Mouse (Mus musculus): Measurements from ENCODE around the gene Gm13289.
"Not testable (repeated sequence)": the region's sequence is repeated elsewhere in the genome, so short reads cannot be mapped to it uniquely, and the experiment has no call there.

Gene Gm13289

DNA sequence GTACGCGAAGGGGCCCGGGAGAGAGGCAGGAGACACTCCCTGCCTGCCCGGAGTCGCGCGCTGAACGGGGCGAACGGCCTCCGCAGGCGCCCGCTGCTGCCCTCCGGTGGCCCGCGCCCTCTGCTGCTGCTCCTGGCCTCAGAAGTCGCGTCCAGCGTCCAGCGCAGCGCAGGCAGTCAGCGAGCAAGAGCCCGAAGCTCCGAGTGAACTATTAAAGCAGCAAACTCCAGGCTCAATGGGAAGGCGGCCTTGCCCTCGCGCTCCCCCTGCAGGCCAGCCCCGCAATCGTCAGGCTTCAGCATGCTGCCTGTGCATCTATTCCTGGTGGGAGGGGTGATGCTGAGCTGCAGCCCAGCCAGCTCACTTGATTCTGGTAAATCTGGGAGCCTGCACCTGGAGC lies at the start of gene Gm13289:
Gene Gm13289 (plus strand): TSS at position 301 of the 400 bp plus-strand sequence.
- DNase-seq (ENCODE audit: extremely low read depth, low read depth) = not testable (repeated sequence)

DNA sequence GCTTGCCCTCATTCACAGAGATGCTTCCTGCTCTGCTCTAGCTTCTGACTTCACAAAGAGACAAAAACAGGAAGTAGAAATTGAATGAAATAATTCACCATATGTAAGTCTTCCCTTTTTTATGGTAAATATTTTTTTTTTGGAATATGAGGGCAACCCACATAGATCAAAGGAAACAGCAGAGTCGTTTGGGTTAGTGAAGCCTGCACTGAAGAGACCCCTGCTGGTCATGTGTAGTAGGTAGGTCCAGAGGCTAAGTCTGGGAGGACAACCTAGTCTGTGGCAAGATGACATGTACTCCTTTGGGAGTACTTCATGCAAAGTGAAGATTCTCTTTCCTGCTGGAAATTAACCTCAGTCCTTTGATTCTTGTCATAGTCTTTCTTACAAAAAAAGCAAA lies 49.4 kb upstream of the Gm13289 start:
- no peak for DNase-seq (ENCODE audit: extremely low read depth, low read depth)

DNA sequence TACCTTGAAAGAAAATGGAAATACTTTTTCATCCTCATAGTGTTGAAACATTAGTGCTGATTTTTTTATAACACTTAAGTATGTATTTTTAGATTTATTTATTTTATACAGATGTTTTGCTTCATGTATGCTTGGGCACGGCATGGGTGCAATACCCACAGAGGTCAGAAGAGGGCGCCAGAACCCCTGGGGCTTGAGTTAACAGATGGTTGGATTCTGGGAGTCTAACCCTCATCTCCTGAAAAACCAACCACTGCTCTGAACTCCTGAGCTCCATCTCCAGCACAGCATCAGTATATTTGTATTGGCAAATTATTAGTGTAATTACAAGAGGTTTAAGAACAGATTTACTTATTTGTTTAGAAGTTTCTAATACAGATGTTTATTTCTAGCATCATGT lies 38.2 kb upstream of the Gm13289 start:
- peak; percentile 43 for DNase-seq (ENCODE audit: extremely low read depth, low read depth)

DNA sequence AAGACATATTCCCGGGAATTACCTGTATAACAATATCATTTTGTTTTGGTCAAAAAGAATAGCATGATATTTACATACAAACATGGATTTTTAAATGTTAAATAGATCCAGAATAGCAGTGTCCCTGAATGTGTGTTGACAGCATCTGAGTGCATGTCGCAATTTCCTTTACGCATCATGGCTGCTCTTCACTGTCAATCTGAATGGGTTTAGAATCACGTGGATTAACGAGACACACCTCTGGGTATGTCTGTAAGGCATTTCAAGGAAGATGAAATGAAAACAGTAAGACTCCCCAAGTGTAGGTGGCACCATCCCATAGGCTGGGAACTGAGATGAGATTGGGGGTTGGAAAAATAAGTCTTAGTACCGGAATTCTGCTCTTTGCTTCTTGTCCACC lies 37.7 kb upstream of the Gm13289 start:
- no peak for DNase-seq (ENCODE audit: extremely low read depth, low read depth)

DNA sequence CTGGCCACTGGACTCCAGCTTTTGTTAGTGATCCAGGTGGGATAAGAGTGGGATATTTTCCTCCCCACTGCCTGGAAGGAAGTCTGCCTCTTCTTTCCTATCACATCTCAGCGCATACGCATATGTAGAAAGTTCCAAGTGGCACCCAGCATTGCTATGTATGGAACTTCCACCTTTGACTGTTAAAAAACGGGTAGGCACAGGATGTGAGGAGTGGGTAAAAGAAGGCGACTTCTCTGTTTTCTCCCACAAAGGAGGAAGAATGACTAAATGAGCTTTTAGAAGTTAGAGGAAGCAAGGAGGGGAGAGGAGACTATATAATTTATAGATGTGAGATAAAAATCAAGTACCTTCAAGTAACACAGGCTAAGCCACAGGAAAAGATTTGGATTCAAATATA lies 35.3 kb upstream of the Gm13289 start:
- DNase-seq (ENCODE audit: extremely low read depth, low read depth) = no peak

DNA sequence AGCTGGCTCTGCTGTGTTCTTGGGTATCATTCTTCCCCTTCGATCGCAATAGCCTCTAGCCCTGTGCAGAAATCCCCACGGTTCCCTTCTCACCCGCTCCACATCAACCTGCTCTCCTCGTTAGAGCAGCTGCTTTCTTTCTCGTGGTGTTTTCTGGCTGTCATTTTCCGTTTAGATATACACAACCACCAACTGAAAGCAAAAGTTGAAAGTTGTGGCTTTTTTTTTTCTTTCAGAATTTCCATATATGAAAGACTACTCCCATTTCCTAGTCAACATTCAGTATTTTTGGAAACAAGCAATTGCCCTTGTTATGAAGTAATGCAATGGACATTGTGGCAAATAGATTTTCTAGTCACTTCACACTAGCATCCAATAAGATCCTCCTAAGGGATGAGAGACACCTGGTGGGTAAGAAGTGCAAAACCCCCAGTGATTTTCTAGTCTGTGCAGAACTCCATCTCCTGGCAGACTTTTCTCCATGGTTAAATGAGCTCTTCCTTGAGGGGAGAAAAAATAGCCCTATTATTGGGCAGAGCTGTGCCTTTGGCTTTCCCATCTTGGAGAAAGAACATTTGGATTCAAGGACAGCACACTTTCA lies 33.9 kb upstream of the Gm13289 start:
- no peak for DNase-seq (ENCODE audit: extremely low read depth, low read depth)

DNA sequence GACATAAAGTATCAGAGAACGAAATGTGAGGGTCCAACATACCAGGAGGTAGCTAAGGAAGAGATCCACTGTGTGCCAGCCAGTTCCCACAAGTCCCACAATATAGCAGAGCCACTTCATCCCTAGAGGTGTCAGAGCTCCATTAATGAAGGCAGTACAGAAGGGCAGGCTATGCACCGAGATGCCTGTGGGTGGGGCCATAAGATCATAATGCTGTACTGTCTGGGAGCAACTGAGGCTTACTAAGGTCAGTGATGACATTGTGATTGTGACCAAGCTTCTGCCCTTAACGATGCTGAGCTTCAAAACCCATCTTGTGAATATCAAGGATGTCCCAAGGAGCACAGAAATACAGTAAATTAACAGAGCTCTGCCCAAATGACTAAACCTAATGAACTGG lies 32.5 kb upstream of the Gm13289 start:
- no peak for DNase-seq (ENCODE audit: extremely low read depth, low read depth)

DNA sequence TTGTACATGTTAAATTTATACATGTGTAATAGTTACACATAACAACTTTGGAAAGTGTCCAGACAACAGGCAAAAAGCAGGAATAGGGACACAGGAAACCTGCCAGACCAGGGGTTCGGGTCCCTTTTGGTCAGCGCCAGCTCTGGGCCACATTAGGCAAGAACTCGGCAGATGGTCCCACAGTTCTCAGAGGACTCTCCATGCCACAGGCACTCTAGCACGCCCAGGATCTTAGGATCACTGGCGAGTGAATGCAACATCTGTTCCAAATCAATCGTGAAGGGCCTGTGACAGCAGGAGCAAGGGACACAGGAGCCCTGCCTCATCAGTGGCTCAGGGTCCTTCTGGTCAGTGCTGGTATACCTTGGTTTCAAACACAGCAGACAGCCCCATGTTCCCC lies 26.8 kb upstream of the Gm13289 start:
- no peak for DNase-seq (ENCODE audit: extremely low read depth, low read depth)

DNA sequence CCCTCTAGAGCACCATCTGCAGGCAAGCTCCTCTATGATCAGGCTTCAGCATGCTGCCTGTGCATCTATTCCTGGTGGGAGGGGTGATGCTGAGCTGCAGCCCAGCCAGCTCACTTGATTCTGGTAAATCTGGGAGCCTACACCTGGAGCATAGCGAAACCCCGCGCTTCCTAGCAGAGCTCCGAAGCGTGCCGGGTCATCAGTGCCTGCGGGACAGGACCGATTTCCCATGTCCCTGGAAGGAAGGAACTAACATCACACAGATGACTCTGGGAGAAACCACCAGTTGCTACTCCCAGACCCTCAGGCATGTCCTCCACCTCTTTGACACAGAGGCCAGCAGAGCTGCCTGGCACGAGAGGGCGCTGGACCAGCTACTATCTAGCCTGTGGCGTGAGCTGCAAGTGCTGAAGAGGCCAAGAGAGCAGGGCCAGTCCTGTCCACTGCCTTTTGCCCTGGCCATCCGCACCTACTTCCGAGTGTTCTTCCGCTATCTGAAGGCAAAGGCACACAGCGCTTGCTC lies 21.8 kb upstream of the Gm13289 start, which contains the start of gene Gm13271:
Gene Gm13271 (plus strand): TSS at position 51 of the 523 bp plus-strand sequence.
- DNase-seq (ENCODE audit: extremely low read depth, low read depth) = not testable (repeated sequence)

DNA sequence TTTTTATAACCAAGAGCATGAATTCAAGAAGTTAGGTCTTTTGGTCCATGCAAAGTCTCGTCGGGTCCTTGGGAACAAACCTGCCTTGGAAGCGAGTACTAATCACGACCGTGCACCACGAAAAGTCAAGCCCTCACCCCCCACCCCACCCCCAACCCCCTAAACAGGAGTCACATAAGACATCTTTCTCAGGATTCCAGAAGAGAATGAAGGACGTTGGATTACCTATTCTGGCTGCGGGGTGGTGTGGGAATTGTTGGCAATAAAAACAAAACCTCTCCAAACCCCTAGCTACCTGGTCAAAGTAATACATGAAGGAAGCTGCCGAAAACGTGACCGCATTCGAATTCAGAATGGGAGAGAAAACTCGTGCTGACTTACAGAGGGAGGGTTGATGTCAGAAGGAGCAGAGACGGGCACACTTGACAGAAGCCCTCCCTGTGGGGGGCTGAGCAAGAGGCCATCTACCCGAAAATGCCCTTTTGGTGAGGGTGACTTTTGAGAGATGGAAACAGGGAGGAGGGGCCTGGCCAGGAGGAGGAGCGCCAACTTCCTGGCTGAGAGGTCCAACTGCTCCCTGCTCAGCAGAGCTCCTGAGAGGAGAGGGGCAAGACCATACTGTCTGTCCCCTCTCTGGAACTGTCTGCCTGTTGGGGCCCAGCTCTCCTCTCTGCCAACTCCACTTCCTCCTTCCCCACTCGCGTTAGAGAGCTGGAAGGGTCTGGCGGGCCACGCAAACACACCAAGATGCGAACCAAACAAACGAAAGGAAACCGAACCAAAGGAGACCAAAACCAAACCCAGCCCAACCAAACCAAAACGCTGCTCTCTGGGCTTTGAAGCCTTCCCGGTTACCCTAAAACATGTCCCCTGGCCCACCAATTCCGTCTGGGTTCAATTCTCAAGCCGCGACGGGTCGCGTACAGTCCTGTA lies 19.9 kb upstream of the Gm13289 start:
- peak; percentile 43 for DNase-seq (ENCODE audit: extremely low read depth, low read depth)

DNA sequence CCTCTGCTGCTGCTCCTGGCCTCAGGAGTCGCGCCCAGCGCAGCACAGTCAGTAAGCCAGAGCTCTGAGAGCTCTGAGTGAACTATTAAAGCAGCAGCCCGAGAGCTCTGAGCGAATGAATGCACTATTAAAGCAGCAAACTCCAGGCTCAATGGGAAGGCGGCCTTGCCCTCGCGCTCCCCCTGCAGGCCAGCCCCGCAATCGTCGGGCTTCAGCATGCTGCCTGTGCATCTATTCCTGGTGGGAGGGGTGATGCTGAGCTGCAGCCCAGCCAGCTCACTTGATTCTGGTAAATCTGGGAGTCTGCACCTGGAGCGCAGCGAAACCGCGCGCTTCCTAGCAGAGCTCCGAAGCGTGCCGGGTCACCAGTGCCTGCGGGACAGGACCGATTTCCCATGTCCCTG lies 19.1 kb upstream of the Gm13289 start:
- not testable (repeated sequence) for DNase-seq (ENCODE audit: extremely low read depth, low read depth)

DNA sequence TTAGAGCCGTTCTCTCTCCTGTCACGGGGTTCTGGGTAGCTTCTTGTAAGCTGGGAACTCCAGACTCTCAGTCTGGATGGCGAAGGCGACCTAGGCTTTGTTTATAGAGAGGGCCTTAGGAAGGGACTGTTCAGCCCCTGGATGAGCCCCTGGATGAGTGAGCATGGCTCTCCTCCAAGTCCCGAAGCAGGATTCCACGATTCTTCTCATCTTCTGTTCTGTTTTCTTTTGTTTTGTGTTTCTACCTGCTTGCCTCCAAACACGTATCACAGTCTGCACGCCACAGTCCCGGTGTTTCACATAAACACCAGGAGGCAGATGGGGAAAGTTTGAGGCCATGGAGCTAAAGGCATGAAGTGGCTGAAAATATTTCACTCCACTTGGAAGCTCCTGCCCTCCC lies 18.0 kb upstream of the Gm13289 start:
- DNase-seq (ENCODE audit: extremely low read depth, low read depth) = not testable (repeated sequence)

DNA sequence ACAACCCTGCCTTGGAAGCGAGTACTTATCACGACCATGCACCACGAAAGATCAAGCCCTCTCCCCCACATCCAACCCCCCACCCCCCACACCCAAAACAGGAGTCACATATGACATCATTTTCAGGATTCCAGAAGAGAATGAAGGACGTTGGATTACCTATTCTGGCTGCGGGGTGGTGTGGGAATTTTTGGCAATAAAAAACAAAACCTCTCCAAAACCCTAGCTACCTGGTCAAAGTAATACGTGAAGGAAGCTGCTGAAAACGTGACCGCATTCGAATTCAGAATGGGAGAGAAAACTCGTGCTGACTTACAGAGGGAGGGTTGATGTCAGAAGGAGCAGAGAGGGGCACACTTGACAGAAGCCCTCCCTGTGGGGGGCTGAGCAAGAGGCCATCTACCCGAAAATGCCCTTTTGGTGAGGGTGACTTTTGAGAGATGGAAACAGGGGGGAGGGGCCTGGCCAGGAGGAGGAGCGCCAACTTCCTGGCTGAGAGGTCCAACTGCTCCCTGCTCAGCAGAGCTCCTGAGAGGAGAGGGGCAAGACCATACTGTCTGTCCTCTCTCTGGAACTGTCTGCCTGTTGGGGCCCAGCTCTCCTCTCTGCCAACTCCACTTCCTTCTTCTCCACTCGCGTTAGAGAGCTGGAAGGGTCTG lies 17.0 kb upstream of the Gm13289 start, which contains the start of gene Gm13283:
Gene Gm13283 (plus strand): TSS at position 510 of the 659 bp plus-strand sequence.
- peak; percentile 81 for DNase-seq (ENCODE audit: extremely low read depth, low read depth)

DNA sequence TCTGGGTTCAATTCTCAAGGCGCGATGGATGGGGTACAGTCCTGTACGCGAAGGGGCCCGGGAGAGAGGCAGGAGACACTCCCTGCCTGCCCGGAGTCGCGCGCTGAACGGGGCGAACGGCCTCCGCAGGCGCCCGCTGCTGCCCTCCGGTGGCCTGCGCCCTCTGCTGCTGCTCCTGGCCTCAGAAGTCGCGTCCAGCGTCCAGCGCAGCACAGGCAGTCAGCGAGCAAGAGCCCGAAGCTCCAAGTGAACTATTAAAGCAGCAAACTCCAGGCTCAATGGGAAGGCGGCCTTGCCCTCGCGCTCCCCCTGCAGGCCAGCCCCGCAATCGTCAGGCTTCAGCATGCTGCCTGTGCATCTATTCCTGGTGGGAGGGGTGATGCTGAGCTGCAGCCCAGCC lies 16.3 kb upstream of the Gm13289 start:
- not testable (repeated sequence) for DNase-seq (ENCODE audit: extremely low read depth, low read depth)

DNA sequence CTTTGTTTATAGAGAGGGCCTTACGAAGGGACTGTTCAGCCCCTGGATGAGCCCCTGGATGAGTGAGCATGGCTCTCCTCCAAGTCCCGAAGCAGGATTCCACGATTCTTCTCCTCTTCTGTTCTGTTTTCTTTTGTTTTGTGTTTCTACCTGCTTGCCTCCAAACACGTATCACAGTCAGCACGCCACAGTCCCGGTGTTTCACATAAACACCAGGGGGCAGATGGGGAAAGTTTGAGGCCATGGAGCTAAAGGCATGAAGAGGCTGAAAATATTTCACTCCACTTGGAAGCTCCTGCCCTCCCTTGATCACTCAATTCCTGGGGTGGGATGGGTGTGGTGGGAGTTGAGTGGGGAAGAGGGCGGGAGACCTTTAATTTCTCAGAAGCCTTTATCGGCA lies 14.9 kb upstream of the Gm13289 start:
- not testable (repeated sequence) for DNase-seq (ENCODE audit: extremely low read depth, low read depth)

DNA sequence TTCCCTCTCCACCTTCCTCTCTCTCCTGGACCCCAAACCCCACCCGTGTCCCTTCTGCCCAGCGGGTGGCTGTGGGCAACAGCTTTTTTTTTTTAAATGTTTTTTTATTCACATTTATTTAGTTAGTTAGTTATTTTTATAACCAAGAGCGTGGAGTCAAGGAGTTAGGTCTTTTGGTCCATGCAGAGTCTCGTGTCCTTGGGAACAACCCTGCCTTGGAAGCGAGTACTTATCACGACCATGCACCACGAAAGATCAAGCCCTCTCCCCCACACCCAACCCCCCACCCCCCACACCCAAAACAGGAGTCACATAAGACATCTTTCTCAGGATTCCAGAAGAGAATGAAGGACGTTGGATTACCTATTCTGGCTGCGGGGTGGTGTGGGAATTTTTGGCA lies 14.4 kb upstream of the Gm13289 start:
- DNase-seq (ENCODE audit: extremely low read depth, low read depth) = not testable (repeated sequence)

DNA sequence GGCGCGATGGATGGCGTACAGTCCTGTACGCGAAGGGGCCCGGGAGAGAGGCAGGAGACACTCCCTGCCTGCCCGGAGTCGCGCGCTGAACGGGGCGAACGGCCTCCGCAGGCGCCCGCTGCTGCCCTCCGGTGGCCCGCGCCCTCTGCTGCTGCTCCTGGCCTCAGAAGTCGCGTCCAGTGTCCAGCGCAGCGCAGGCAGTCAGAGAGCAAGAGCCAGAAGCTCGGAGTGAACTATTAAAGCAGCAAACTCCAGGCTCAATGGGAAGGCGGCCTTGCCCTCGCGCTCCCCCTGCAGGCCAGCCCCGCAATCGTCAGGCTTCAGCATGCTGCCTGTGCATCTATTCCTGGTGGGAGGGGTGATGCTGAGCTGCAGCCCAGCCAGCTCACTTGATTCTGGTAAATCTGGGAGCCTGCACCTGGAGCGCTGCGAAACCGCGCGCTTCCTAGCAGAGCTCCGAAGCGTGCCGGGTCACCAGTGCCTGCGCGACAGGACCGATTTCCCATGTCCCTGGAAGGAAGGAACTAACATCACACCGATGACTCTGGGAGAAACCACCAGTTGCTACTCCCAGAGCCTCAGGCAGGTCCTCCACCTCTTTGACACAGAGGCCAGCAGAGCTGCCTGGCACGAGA lies 13.2 kb upstream of the Gm13289 start:
- not testable (repeated sequence) for DNase-seq (ENCODE audit: extremely low read depth, low read depth)

DNA sequence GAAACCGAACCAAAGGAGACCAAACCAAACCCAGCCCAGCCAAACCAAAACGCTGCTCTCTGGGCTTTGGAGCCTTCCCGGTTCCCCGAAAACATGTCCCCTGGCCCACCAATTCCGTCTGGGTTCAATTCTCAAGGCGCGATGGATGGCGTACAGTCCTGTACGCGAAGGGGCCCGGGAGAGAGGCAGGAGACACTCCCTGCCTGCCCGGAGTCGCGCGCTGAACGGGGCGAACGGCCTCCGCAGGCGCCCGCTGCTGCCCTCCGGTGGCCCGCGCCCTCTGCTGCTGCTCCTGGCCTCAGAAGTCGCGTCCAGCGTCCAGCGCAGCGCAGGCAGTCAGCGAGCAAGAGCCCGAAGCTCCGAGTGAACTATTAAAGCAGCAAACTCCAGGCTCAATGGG lies 3.2 kb upstream of the Gm13289 start, which contains the start of gene Gm13290:
Gene Gm13290 (plus strand): TSS at position 301 of the 400 bp plus-strand sequence.
- DNase-seq (ENCODE audit: extremely low read depth, low read depth) = not testable (repeated sequence)

DNA sequence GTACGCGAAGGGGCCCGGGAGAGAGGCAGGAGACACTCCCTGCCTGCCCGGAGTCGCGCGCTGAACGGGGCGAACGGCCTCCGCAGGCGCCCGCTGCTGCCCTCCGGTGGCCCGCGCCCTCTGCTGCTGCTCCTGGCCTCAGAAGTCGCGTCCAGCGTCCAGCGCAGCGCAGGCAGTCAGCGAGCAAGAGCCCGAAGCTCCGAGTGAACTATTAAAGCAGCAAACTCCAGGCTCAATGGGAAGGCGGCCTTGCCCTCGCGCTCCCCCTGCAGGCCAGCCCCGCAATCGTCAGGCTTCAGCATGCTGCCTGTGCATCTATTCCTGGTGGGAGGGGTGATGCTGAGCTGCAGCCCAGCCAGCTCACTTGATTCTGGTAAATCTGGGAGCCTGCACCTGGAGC lies 2.8 kb downstream of the Gm13289 start, which contains the start of gene Gm13272:
Gene Gm13272 (plus strand): TSS at position 301 of the 400 bp plus-strand sequence.
- not testable (repeated sequence) for DNase-seq (ENCODE audit: extremely low read depth, low read depth)

DNA sequence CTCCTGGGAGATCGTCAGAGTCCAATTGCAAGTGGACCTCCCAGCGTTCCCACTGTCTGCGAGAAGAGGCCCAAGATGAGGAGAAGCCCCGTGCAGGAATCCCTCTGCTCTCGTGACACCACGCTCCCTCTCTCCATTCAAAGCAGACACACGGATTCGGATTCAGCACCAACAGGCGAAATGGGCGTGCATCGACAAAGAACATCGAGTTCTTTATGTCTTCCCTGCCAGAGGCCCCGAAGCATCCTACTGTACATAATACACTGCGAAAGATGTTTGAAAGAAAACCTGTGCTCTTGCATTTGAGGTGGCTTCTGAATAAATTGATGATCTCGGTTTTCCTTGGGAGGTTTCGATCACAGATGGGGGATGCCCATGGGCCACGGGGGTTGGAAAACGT lies 3.6 kb downstream of the Gm13289 start:
- DNase-seq (ENCODE audit: extremely low read depth, low read depth) = not testable (repeated sequence)

DNA sequence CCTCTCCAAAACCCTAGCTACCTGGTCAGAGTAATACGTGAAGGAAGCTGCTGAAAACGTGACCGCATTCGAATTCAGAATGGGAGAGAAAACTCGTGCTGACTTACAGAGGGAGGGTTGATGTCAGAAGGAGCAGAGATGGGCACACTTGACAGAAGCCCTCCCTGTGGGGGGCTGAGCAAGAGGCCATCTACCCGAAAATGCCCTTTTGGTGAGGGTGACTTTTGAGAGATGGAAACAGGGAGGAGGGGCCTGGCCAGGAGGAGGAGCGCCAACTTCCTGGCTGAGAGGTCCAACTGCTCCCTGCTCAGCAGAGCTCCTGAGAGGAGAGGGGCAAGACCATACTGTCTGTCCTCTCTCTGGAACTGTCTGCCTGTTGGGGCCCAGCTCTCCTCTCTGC lies 5.1 kb downstream of the Gm13289 start, which contains the start of gene Ifnz:
Gene Ifnz (plus strand): TSS at position 301 of the 400 bp plus-strand sequence.
- DNase-seq (ENCODE audit: extremely low read depth, low read depth) = not testable (repeated sequence)

All from MEL-GATA-1-ER (cell line).